Mouse (Mus musculus) cerebellum, adult 2 months (tissue): ENCODE measurements around the gene Slc15a4.

Source experiments
- CTCF ChIP-seq: fragments of 200-500 bp; IDR thresholded peaks from 2 replicates; pipeline ENCODE4 v1.5.1; 2011; ENCODE audit warnings: low read depth, mild to moderate bottlenecking, control low read depth, low read length, moderate library complexity, borderline replicate concordance; ENCODE audit not compliant: insufficient read depth
- POLR2A ChIP-seq: fragments of 200-500 bp; IDR thresholded peaks from 2 replicates; pipeline ENCODE4 v1.6.1; 2011; ENCODE audit warnings: low read length, control low read depth, borderline replicate concordance; ENCODE audit not compliant: insufficient read depth

GRCm38 (mm10) chr5:127632167-127633145 lies at the start of gene Slc15a4, which contains the start of gene Glt1d1:
- TF ChIP-seq POLR2A (peak; percentile 30; the same call in 1 of the 2 replicates), CTCF (no peak)
